Mouse (Mus musculus): ENCODE measurements at regions not wholly inside any gene's neighbourhood (a gene's known extent, or its start where the extent isn't known, plus 50 kb on each side); places are given as distances from the start of the nearest gene placed in this dataset.

DNA sequence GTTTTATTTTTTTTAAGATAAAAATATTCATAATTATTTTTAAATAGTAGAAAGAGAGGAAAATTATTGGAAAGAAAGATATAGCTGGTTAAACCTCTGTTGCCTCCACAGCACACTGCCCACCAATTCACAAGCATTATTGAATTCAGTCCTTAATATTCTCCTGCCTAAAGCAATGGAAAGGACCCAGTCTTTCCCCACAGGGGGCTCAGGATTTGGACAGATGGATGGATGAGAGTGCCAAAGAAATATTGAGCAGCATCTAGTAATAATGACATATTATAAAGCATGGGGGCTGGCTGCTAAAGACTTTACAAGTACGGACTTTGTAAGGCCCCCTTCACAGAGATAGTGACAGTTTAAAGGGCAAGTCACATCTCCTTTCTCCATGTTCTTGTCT lies 191.6 kb upstream of the Acvr2a start:
- TF ChIP-seq MAX (IDR thresholded peaks at IDR 0.05; ENCODE audit: low read depth) (no peak), TCF12 (IDR thresholded peaks at IDR 0.05; ENCODE audit: insufficient read depth, poor library complexity, severe bottlenecking) (no peak), POLR2A (IDR thresholded peaks at IDR 0.05; ENCODE audit: insufficient read length, low read depth) (no peak), USF1 (IDR thresholded peaks at IDR 0.05; ENCODE audit: low read depth) (no peak), MYOG (IDR thresholded peaks at IDR 0.05; ENCODE audit: control insufficient read depth in 1 of 3, insufficient read depth in 1 of 3, insufficient read length in 2 of 3, low read depth in 2 of 3) (no peak), E2F4 (IDR thresholded peaks at IDR 0.05; ENCODE audit: insufficient read depth) (no peak), TCF3 (IDR thresholded peaks at IDR 0.05; ENCODE audit: insufficient read length, low read depth) (no peak), CEBPB (IDR thresholded peaks at IDR 0.05; ENCODE audit: insufficient read depth, poor library complexity, severe bottlenecking) (no peak)

Data from myocyte (in vitro differentiated cells).